Mouse (Mus musculus): Measurements from ENCODE around the gene Irgc1. TPM values are rescaled to one million over a fixed set of nuclear protein-coding genes. Genes with fewer than 3 reads are reported as not detected.

Irgc1 gene
- polyA plus RNA-seq, 1 experiment from 2014 or later, result not detected

DNA sequence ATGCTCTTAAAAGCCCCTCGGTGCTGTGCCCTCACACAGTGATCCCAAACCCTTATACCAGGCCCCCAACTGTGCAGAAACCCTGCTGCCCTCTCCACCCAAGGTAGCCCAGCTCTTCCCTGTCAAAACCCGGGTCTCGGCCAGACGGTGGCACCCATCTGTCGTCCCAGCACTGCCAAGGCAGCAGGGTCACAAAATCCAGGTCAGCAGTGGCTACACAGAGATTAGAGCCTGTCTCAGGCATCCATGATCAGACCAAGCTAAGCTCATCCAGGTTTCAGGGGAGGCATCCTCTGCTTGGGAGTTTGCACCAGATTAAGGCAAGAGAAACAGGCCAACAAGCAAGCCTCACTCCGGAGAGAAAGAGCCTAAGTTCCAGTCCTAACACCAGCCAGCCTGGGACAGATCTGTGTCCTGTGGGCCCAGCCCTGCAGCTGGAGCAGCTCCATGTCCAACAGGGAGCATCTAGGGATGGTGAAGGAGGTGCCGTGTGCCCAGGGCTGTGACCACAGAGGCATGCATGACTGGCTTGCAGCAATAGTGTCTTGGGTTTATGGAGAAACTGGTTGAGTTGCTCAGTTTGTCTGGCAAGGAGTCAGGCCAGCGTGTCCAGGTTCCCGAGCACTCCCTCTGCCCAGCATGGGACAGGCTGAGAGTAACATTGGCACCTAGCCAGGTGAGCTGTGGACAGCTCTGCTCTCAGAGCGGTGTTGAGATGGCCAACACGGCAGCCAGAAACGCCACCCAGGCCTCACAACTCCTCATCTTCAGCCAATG, 28.0 kb downstream of the Irgc1 start:
- H3K27me3 ChIP-seq (ENCODE audit: control insufficient read depth, insufficient read depth, low read length), result no peaks in the 10 kb centered on the region
- ATAC-seq (ENCODE audit: insufficient number of reproducible peaks, insufficient read depth, low FRiP score, low read depth), result peak; percentile 66
- WGBS, result 53% methylated on average over 12 of the region's 12 CpGs
- no peak overlapping the region for H3K9ac ChIP-seq (ENCODE audit: low read length)
- no peaks in the 10 kb centered on the region for H3K9me3 ChIP-seq (ENCODE audit: control insufficient read depth, low read length)
- H3K4me2 ChIP-seq (ENCODE audit: low read length), result no peak overlapping the region
- no peak overlapping the region for H3K4me3 ChIP-seq (ENCODE audit: control insufficient read depth in 1 of 2, insufficient read depth in 1 of 2, low read depth in 1 of 2, low read length in 2 of 2)
- H3K36me3 ChIP-seq (ENCODE audit: control insufficient read depth, insufficient read depth, low read length), result peaks cover 26% of the 10 kb centered on the region
- 0 out of 4 replicates have a peak overlapping the region, but pooled peaks of 1 of the 2 experiments have one; percentile 43 for H3K27ac ChIP-seq (replicated peaks in 1 of 2; ENCODE audit: control insufficient read depth in 1 of 2, insufficient read depth in 1 of 2, low read depth in 2 of 2, low read length in 2 of 2)
- peaks cover 20 to 22% of the 10 kb centered on the region in 2 experiments for H3K4me1 ChIP-seq (ENCODE audit: control insufficient read depth in 2 of 2, insufficient read depth in 2 of 2, low read length in 2 of 2)

DNA sequence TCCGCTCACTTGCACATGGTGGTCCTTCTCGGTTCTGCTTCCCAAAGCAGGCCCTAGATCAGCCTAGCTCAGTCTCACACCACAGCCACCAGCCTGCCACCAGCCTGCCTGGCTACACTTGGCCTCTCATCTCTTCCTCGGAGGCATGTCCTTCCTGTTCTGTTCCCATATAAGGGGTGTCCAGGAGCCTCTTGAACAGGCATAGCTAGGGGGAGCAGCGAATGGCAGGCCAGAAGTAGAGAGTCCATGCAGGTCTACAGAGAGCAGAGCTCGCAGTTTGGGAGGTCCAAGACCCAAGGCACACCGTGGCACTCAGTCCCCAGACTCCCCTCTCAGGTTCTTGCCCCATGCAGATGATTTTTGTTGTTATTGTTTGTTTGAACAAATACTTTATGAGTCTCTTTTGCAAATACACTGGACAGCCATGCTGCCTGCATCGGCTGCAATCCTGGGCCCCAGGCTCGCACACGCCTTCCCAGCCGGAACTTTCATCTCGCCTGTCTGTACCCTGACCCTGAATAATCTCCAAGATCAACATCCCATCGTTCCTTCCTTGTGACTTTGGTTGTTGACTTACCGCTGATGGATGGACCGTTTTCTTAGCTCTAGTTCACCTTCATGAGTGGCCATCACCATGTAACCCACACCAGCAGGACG, 28.9 kb downstream of the Irgc1 start:
- Histone ChIP-seq H3K4me1 (ENCODE audit: control insufficient read depth in 2 of 2, insufficient read depth in 2 of 2, low read length in 2 of 2) (peaks cover 20 to 23% of the 10 kb centered on the region in 2 experiments), H3K9ac (ENCODE audit: low read length) (no peak overlapping the region), H3K4me2 (ENCODE audit: low read length) (no peak overlapping the region), H3K27me3 (ENCODE audit: control insufficient read depth, insufficient read depth, low read length) (no peaks in the 10 kb centered on the region), H3K27ac (replicated peaks in 1 of 2; ENCODE audit: control insufficient read depth in 1 of 2, insufficient read depth in 1 of 2, low read depth in 2 of 2, low read length in 2 of 2) (no peak overlapping the region), H3K36me3 (ENCODE audit: control insufficient read depth, insufficient read depth, low read length) (peaks cover 26% of the 10 kb centered on the region), H3K9me3 (ENCODE audit: control insufficient read depth, low read length) (no peaks in the 10 kb centered on the region), H3K4me3 (ENCODE audit: control insufficient read depth in 1 of 2, insufficient read depth in 1 of 2, low read depth in 1 of 2, low read length in 2 of 2) (no peak overlapping the region)
- WGBS, result 81% methylated on average over 15 of the region's 15 CpGs
- ATAC-seq (ENCODE audit: insufficient number of reproducible peaks, insufficient read depth, low FRiP score, low read depth), result no peak

DNA sequence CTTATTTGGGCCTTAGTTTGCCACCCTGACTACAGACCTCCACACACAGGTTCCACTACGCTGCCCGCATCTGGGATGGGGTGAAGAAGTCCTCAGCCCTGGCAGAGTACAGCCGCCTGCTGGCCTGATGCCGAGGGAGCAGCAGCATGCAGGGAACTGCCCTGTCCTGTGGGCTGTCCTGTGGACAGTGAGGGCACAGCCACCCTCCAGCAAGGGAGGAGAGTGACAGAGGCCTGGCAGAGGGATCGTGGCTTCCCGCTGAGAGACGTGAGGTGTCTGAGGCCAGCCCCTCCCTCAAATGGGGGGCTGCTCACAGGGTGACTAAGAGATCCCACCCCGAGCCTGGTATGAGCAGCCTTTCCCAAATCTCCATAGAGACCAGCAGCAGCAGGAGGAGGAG, 29.8 kb downstream of the Irgc1 start:
- Histone ChIP-seq H3K9me3 (ENCODE audit: control insufficient read depth, low read length) (no peaks in the 10 kb centered on the region), H3K9ac (ENCODE audit: low read length) (no peak overlapping the region), H3K4me2 (ENCODE audit: low read length) (no peak overlapping the region), H3K36me3 (ENCODE audit: control insufficient read depth, insufficient read depth, low read length) (peaks cover 26% of the 10 kb centered on the region), H3K4me1 (ENCODE audit: control insufficient read depth in 2 of 2, insufficient read depth in 2 of 2, low read length in 2 of 2) (peaks cover 20 to 23% of the 10 kb centered on the region in 2 experiments), H3K27me3 (ENCODE audit: control insufficient read depth, insufficient read depth, low read length) (no peaks in the 10 kb centered on the region), H3K27ac (replicated peaks in 1 of 2; ENCODE audit: control insufficient read depth in 1 of 2, insufficient read depth in 1 of 2, low read depth in 2 of 2, low read length in 2 of 2) (no peak overlapping the region), H3K4me3 (ENCODE audit: control insufficient read depth in 1 of 2, insufficient read depth in 1 of 2, low read depth in 1 of 2, low read length in 2 of 2) (no peak overlapping the region)
- ATAC-seq (ENCODE audit: insufficient number of reproducible peaks, insufficient read depth, low FRiP score, low read depth), result no peak
- 76% methylated on average over 8 of the region's 8 CpGs for WGBS

DNA sequence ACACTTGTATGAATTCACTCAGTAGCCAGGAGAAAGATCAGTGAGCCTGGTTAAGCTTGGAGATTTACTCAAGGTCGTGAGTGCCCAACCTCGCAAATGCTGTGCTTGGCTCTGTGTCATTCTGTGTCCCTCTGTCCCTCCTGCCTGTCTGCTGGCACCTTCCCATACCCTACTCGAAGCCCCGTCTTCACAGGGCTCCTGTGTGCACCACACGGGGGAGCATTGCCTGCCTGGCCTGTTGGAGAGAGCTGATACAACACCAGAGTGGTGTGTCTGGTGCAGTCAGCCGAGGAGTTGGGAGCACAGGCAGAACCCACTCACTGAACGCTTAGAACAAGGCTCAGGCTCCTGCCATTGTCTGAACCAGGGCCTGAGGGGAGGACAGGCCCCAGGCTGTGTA, 30.4 kb downstream of the Irgc1 start:
- H3K9ac ChIP-seq (ENCODE audit: low read length), result no peak overlapping the region

DNA sequence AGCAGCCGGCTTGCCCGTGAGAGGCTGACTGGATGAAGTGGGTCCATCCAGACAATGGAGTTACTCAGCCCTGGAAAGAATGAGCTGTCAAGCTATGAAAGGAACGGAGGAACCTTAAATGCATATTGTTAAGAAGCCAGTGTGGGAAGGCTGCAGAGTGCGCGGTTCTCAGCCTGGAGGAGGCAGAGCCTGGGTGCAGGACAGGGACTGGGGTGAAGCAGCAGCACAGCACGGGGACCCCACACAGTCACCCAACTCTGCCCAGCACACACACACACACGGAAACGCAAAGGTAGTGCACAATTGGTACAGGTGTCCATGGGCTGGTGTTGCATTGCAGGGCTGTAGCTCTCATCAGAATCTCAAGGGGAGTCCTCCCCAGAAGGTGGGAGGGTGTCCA, 32.5 kb downstream of the Irgc1 start:
- Histone ChIP-seq H3K9me3 (ENCODE audit: control insufficient read depth, low read length) (no peaks in the 10 kb centered on the region), H3K4me1 (ENCODE audit: control insufficient read depth in 2 of 2, insufficient read depth in 2 of 2, low read length in 2 of 2) (peaks cover 23 to 26% of the 10 kb centered on the region in 2 experiments), H3K27ac (replicated peaks in 1 of 2; ENCODE audit: control insufficient read depth in 1 of 2, insufficient read depth in 1 of 2, low read depth in 2 of 2, low read length in 2 of 2) (no peak overlapping the region), H3K27me3 (ENCODE audit: control insufficient read depth, insufficient read depth, low read length) (no peaks in the 10 kb centered on the region), H3K4me2 (ENCODE audit: low read length) (no peak overlapping the region), H3K9ac (ENCODE audit: low read length) (no peak overlapping the region), H3K4me3 (ENCODE audit: control insufficient read depth in 1 of 2, insufficient read depth in 1 of 2, low read depth in 1 of 2, low read length in 2 of 2) (no peak overlapping the region), H3K36me3 (ENCODE audit: control insufficient read depth, insufficient read depth, low read length) (peaks cover 37% of the 10 kb centered on the region)
- WGBS, result 57% methylated on average over 8 of the region's 8 CpGs
- ATAC-seq (ENCODE audit: insufficient number of reproducible peaks, insufficient read depth, low FRiP score, low read depth), result no peak

More for the DNA sequence above, 30.4 kb downstream of the Irgc1 start:
- no peak overlapping the region for H3K27ac ChIP-seq (replicated peaks in 1 of 2; ENCODE audit: control insufficient read depth in 1 of 2, insufficient read depth in 1 of 2, low read depth in 2 of 2, low read length in 2 of 2)
- H3K27me3 ChIP-seq (ENCODE audit: control insufficient read depth, insufficient read depth, low read length), result no peaks in the 10 kb centered on the region
- no peak for ATAC-seq (ENCODE audit: insufficient number of reproducible peaks, insufficient read depth, low FRiP score, low read depth)
- H3K9me3 ChIP-seq (ENCODE audit: control insufficient read depth, low read length), result no peaks in the 10 kb centered on the region
- no peak overlapping the region for H3K4me2 ChIP-seq (ENCODE audit: low read length)
- WGBS, result 62% methylated on average over 7 of the region's 7 CpGs
- H3K4me3 ChIP-seq (ENCODE audit: control insufficient read depth in 1 of 2, insufficient read depth in 1 of 2, low read depth in 1 of 2, low read length in 2 of 2), result no peak overlapping the region
- H3K36me3 ChIP-seq (ENCODE audit: control insufficient read depth, insufficient read depth, low read length), result peaks cover 31% of the 10 kb centered on the region
- H3K4me1 ChIP-seq (ENCODE audit: control insufficient read depth in 2 of 2, insufficient read depth in 2 of 2, low read length in 2 of 2), result peaks cover 20 to 23% of the 10 kb centered on the region in 2 experiments

DNA sequence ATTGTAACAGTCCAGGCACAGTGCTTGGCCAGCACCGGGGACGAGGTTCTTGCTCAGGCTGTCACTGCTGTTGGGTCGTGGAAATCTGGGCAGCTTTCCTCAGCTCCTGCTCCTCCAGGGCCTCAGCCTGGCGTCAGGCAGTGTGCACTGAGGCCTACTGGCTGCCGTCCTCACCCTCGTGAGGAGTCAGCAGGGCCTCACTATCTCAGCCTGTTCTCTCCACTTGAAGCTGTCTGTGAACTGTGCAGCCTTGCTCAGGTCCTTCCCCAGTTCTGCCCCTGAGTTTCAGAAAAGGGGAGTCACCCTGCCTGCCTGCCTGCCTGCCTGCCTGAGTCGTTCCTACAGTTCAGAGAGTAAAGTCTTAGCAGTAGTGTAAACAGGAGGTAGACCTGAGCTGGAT, 36.8 kb downstream of the Irgc1 start:
- Histone ChIP-seq H3K4me3 (ENCODE audit: control insufficient read depth in 1 of 2, insufficient read depth in 1 of 2, low read depth in 1 of 2, low read length in 2 of 2) (no peak overlapping the region), H3K4me2 (ENCODE audit: low read length) (no peak overlapping the region), H3K27me3 (ENCODE audit: control insufficient read depth, insufficient read depth, low read length) (no peaks in the 10 kb centered on the region), H3K36me3 (ENCODE audit: control insufficient read depth, insufficient read depth, low read length) (peaks cover 15% of the 10 kb centered on the region), H3K9ac (ENCODE audit: low read length) (peak overlapping the region; percentile 38; the same call in 1 of the 2 replicates), H3K9me3 (ENCODE audit: control insufficient read depth, low read length) (no peaks in the 10 kb centered on the region), H3K4me1 (ENCODE audit: control insufficient read depth in 2 of 2, insufficient read depth in 2 of 2, low read length in 2 of 2) (peaks cover 12 to 15% of the 10 kb centered on the region in 2 experiments; a peak in 3 of 4 replicates), H3K27ac (replicated peaks in 1 of 2; ENCODE audit: control insufficient read depth in 1 of 2, insufficient read depth in 1 of 2, low read depth in 2 of 2, low read length in 2 of 2) (peak overlapping the region; percentile 61 to 73)
- 41% methylated on average over 7 of the region's 7 CpGs for whole genome bisulfite sequencing
- peak; percentile 57 for ATAC-seq (ENCODE audit: insufficient number of reproducible peaks, insufficient read depth, low FRiP score, low read depth)

DNA sequence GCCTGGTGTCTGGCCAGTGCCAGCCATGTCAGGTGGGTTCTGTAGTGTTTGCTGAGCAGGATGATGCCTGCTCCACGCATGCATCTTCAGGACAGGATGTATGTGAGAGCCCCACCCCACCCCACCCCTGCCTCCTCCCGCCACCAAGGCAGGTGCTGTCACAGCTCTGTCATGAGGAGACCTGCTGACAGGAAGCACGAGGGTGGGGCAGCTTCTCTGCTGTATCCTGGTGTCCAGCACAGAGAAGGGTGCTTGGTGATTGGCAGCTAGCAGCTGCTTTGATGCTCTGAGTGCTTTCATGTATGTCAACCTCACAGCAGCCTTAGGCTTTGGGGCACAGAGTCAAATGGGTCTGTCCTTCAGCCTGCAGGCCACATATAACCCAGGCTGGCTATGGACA, 38.5 kb downstream of the Irgc1 start:
- Histone ChIP-seq H3K27ac (replicated peaks in 1 of 2; ENCODE audit: control insufficient read depth in 1 of 2, insufficient read depth in 1 of 2, low read depth in 2 of 2, low read length in 2 of 2) (no peak overlapping the region), H3K9me3 (ENCODE audit: control insufficient read depth, low read length) (no peaks in the 10 kb centered on the region), H3K9ac (ENCODE audit: low read length) (no peak overlapping the region), H3K4me2 (ENCODE audit: low read length) (no peak overlapping the region), H3K27me3 (ENCODE audit: control insufficient read depth, insufficient read depth, low read length) (no peaks in the 10 kb centered on the region), H3K36me3 (ENCODE audit: control insufficient read depth, insufficient read depth, low read length) (peaks cover 22% of the 10 kb centered on the region), H3K4me3 (ENCODE audit: control insufficient read depth in 1 of 2, insufficient read depth in 1 of 2, low read depth in 1 of 2, low read length in 2 of 2) (no peak overlapping the region), H3K4me1 (ENCODE audit: control insufficient read depth in 2 of 2, insufficient read depth in 2 of 2, low read length in 2 of 2) (peaks cover 5 to 10% of the 10 kb centered on the region in 2 experiments; a peak in 3 of 4 replicates)
- 52% methylated on average over 3 of the region's 3 CpGs for WGBS
- ATAC-seq (ENCODE audit: insufficient number of reproducible peaks, insufficient read depth, low FRiP score, low read depth), result no peak
